Mouse (Mus musculus) adrenal gland, postnatal 36 days (tissue): Measurements from ENCODE around the gene Cep70. TPM values are rescaled to one million over a fixed set of nuclear protein-coding genes. Genes with fewer than 3 reads are reported as not detected.
A peak's percentile ranks its signal among the peaks of the same experiment; 100 is the strongest.

Experiments used
- DNase-seq, 2 experiments: peaks; one replicate each; pipeline ENCODE4 v3.0.0; 2021; ENCODE audit warnings: mixed read lengths in 1 of 2
- long read RNA-seq, 2 experiments: library from polyadenylated mRNA; stranded (forward); transcript quantifications; one replicate each; pipeline ENCODE4 v2.0.0; 2021; ENCODE audit warnings: borderline sequencing depth in 2 of 2
- total RNA-seq, 2 experiments: library from RNA; stranded (reverse); gene quantifications; 2 replicates each; pipeline ENCODE4 v1.2.3; 2021

The Cep70 gene
- total RNA-seq, result 1 to 10 TPM; 6.8 to 7.5 TPM
- long read RNA-seq, experiment 1, partial matches to known transcripts, result 1 of 11 reads
- long read RNA-seq, experiment 1, other reads (novel, unspliced or antisense), result 5 of 11 reads
- long read RNA-seq, experiment 2, partial matches to known transcripts, result 0 of 1 reads
- long read RNA-seq, experiment 2, other reads (novel, unspliced or antisense), result 0 of 1 reads

DNA sequence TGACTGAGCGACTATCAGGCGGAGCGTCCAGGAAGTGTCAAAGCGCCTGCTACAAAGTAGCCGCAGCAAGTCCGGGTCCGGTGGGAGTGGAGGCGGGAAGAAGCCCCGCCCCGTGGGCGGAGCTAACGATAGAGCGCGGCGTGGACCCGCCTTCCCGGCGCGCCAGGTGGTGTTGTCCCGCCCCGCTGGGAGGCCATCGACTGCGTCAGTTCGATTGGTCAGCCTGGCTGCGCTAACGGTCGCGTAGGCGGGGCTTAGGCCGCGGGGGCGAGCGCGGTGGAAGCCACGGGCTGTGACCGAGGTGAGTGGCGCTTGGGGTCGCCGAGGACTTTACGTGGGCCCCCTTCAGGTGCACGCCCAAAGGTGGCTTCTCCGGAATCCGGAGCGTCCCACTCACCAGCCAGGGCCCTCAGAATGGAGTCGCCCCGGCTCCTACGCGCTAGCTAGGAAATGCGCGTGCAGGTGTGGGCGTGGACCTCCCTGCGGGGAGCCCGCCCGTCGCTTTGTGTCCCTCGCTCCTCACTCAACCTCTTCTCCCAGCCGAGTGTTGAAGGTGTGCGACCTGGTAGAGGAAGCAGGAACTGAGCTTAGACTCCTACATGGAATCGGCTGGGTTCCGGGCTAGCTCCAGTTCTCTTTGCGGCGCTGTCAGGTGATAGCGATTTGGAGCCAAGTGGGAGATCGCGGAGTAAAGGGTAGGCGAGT lies at the start of gene Cep70:
TSS of gene Cep70 (plus strand) at position 178 of the 705 bp plus-strand sequence.
- DNase-seq, result peak; percentile 98 to 99

GRCm38 (mm10) chr9:99212643-99213042 lies 30.5 kb upstream of the Cep70 start:
- DNase-seq, result no peak

DNA sequence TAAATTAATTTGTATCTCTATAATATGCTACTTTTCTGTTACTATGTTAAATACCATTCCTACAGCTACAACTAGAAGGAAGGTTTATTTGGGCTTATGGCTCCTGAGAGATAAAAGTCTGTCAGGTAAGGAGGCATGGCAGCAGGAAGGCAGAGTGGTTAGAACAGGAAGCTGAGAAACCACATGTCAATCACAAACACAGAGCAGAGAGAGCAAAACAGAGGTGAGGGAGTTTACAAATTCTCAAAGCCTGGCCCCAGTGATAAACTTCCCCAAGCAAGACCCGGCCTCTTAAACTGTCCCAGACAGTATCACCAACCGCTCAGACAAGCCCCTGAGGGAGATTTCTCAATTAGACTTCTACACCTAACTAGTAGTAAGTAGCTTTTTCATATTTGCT lies 27.0 kb upstream of the Cep70 start:
- no peak for DNase-seq

- DNase-seq, result peak; percentile 59 to 75
Observed at GRCm38 (mm10) chr9:99217999-99218719, 25.0 kb upstream of the Cep70 start.

DNA sequence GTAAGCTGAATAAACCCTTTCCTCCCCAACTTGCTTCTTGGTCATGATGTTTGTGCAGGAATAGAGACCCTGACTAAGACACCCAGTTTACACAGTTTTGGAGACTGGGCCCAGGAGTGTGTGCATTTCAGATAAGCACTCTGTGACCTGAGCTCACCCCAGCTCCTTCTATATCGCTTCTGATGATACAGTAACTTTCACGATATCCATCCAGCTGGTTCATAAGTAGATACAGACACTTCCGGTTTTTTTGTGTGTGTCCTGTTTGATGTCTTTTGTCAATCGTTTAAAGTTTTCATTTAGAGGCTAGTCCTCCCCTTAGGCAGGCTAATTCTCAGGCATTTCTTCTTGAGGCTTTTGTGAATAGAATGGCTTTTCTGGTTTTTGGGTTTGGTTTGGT lies 21.5 kb upstream of the Cep70 start:
- DNase-seq, result no peak

- DNase-seq, result no peak
Observed at GRCm38 (mm10) chr9:99224583-99224982, 18.6 kb upstream of the Cep70 start.

DNA sequence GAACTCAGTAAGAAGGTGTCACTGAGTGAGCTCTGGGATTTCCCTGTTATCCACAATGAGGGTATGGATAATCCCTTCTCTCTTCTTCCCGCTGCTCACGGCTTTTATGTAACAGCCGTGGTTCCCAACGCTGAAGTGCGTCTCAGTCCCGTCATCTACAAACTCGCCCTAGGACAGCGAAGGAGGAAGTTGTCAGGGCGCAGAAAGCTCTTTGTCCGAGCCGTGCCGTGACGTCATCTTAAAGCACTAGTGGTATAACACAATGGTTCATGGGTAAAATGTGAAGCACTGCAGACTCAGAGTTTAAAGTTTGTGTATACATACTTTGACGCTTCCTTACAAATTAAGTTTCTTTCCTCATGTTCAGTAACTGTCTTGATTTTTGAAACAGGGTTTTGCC lies 13.7 kb upstream of the Cep70 start:
- no peak for DNase-seq

- no peak for DNase-seq
Observed at GRCm38 (mm10) chr9:99237139-99237538, 6.0 kb upstream of the Cep70 start, which contains the start of gene Faiml. TSS of gene Faiml (minus strand) at chr9:99237239.

- DNase-seq, result no peak
Observed at GRCm38 (mm10) chr9:99238276-99238675, 4.9 kb upstream of the Cep70 start.

GRCm38 (mm10) chr9:99239256-99239655 lies 3.9 kb upstream of the Cep70 start:
- peak; percentile 54 to 57 for DNase-seq

- no peak for DNase-seq
Observed at GRCm38 (mm10) chr9:99240571-99240970, 2.6 kb upstream of the Cep70 start.

DNA sequence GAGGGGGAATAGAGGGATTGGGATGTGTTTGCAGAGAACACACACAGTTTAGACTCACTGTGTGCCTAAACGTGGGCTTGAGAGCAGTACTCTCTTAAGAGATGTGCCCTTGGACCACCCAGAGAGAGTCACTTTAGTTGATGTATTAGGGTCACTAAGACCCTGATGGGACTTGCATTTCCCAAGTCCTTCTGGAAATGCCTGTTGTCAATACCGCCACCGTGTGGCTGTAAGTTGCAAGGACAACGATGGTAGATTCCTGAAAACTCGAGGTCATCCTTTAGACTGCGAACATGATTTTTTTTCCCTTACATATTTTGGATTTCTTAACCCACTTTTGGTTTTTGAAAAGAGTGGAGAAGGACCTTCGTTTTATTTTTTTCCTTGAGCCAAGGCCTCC lies 1.1 kb upstream of the Cep70 start:
- DNase-seq, result peak; percentile 64 to 65

DNA sequence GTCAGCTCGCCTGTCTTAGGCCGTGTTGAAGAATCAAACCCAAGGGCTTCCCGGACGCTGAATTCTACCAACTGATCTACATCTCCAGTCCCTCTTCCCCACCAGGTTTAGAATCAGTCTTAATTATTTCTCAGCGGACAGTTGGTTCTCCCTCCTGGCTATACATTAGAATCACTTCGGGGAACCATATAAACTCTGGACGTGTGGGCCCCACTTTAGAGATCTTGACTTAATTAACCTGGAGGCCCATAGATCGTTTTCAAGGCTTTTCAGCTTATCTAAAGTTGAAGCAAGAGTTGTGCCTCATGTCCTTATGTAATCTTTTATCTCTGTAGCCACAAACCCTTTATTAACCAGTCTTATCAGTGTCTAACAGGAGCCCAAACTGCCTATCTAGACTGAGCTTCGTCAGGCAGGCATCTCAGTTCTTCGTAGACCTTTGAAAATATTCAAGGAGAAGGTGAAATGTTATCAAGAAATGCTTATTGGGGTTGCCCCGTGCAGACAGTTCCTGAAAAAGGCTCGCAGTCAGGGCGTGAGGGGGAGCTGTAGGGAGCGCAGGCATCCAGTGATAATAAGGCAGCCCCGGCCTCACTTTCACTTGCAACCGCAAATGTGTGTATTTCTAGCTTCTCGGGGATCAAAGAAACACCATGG lies 506 bp upstream of the Cep70 start:
- DNase-seq, result no peak

DNA sequence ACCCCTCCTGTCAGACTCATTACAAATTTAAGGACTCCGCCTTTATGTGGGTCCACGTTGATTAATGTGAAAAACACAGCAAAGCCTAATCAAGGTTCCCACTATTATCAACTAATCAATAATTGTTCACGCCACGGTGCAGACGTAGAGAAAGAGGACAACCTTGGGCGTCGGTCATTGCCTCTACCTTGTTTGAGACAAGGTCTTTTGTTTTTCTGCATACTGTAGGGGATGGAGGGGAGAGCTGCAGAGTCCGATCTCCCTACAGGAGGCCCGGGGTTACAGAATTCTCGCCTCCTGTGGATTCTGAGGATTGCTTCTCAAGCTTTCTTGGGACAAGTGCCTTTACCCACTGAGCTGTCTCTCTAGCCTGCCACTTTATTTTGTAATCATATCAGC lies 727 bp downstream of the Cep70 start:
- no peak for DNase-seq

DNA sequence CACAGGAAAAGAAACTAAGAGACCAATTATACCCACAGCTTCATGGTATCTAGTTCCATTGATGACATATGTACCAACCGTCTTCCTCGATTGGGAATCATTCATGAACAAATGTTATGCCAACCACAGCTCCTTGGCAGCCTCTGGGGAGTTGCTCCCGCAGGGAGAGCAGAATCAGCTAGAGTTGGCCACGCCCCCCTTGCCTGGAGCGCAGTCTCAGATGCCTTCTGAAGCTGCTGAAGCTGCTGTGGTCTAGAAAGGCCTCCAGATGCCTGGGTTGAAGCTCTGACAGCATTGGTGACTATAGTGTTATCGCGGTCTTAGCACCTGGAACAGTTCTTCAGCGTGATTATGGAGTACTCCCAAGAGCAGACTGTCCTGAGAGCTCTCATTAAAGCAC lies 5.1 kb downstream of the Cep70 start:
- DNase-seq, result peak; percentile 22 to 35

GRCm38 (mm10) chr9:99248906-99249305 lies 5.7 kb downstream of the Cep70 start:
- no peak for DNase-seq

DNA sequence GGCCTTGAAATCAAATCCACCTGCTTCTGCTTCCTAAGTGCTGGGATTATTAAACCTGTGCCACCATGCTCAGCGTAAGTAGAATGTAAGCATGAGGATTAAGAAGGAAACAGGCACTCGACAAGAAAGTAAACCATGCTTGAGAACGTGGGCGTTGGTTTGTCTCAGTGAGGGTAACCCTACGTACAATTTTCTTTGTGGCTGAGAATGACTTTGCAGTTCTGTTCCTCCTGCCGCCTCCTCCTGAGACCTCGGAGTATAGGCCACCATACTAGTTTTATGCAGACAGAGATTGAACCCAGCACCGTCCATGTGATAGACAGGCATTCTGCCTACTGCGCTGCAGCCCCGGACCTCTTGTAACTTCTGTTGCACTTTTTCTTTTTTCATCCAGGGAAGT lies 10.7 kb downstream of the Cep70 start:
- DNase-seq, result no peak

- no peak for DNase-seq
Observed at GRCm38 (mm10) chr9:99256206-99256605, 13.0 kb downstream of the Cep70 start.

DNA sequence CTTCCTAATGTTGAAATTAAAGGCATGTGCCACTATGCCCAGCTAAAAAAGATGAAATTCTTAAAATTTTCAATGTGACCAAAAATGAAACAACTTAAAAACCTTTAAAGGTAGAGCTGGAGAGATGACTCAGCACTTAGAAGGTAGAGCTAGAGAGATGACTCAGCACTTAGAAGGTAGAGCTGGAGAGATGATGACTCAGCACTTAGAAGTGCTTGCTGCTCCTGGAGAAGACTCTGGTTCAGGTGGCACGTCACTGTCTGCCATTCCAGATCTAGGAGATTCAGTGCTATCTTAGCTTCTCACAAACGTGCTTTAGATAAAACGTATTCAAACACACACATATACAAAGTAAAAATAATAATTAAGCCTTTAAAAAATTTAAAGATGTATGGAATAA lies 13.7 kb downstream of the Cep70 start:
- DNase-seq, result no peak

DNA sequence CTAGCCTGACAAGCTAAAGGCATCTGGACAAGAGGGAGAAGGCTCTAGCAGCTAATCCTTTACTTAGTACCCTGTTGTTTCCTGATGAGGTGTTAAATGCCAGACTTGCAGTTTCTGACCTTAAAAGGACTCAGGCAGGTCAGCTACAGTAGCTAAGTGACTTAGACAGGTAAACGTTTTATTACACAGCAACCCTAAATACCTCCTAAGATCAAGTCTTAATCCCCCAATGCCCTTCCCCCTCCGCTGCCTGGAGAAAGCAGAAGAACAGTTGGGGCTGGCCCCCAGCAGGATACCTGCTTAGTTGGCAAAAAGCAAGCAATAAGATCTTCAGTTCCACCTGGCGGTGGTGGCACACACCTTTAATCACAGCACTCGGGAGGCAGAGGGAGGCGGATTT lies 15.7 kb downstream of the Cep70 start:
- no peak for DNase-seq

- DNase-seq, result no peak
Observed at GRCm38 (mm10) chr9:99304296-99304695, 61.1 kb downstream of the Cep70 start.

- no peak for DNase-seq
Observed at GRCm38 (mm10) chr9:99306226-99306625, 63.1 kb downstream of the Cep70 start.
